Mouse (Mus musculus) thymus, adult 2 months (tissue): ENCODE results near the gene Cd99l2. TPM values are rescaled to one million over a fixed set of nuclear protein-coding genes. Genes with fewer than 3 reads are reported as not detected.

ENCODE experiments used
- DNase-seq: peaks from one replicate; pipeline ENCODE4 v3.0.0; 2021
- H3K27ac ChIP-seq: fragments of 200-500 bp; 2 replicates; pipeline ENCODE4 v1.5.1; 2012; ENCODE audit warnings: low read length, control low read depth; ENCODE audit not compliant: control insufficient read depth, insufficient read depth
- H3K27me3 ChIP-seq: fragments of 200-500 bp; 2 replicates; pipeline ENCODE4 v1.6.1; 2012; ENCODE audit warnings: mild to moderate bottlenecking, low read length, moderate library complexity, mixed read lengths; ENCODE audit not compliant: control insufficient read depth, insufficient read depth
- H3K36me3 ChIP-seq: fragments of 200-500 bp; 2 replicates; pipeline ENCODE4 v1.6.1; 2012; ENCODE audit warnings: mild to moderate bottlenecking, low read length, moderate library complexity; ENCODE audit not compliant: control insufficient read depth, insufficient read depth
- H3K4me1 ChIP-seq: fragments of 200-500 bp; replicated peaks from 2 replicates; pipeline ENCODE4 v1.6.1; 2012; ENCODE audit warnings: low read length; ENCODE audit not compliant: control insufficient read depth, insufficient read depth
- H3K4me3 ChIP-seq: fragments of 200-500 bp; 2 replicates; pipeline ENCODE4 v1.5.1; 2012; ENCODE audit warnings: mild to moderate bottlenecking, low read length, control low read depth, moderate library complexity; ENCODE audit not compliant: control insufficient read depth, insufficient read depth
- CTCF ChIP-seq: fragments of 200-500 bp; IDR thresholded peaks from 2 replicates; pipeline ENCODE4 v1.5.1; 2012; ENCODE audit warnings: mild to moderate bottlenecking, control low read depth, low read length, moderate library complexity, borderline replicate concordance; ENCODE audit not compliant: control insufficient read depth, poor library complexity, insufficient read depth; ENCODE audit errors: extremely low read depth
- POLR2A ChIP-seq: fragments of 200-500 bp; IDR thresholded peaks from 2 replicates; pipeline ENCODE4 v1.6.1; 2012; ENCODE audit warnings: mild to moderate bottlenecking, low read length, control low read depth, moderate library complexity; ENCODE audit not compliant: control insufficient read depth, poor library complexity, insufficient read depth; ENCODE audit errors: extremely low read depth
- WGBS: fragments of 180-500 bp; shearing (Covaris S2); methylation state at CpG from one replicate; pipeline ENCODE4 v1.1.7; 2018; 5-methylcytosine and 5-hydroxymethylcytosine counted together
- polyA plus RNA-seq: library from polyadenylated mRNA; depleted of rRNA; stranded (reverse); fragments of >200 nt; gene quantifications from 2 replicates; pipeline ENCODE4 v1.2.3, GENCODE M21; 2012

Cd99l2 gene
- polyA plus RNA-seq, 1 experiment, result 13.8 TPM

GRCm38 (mm10) chrX:71491931-71492633 lies 567 bp downstream of the Cd99l2 start:
- H3K27ac ChIP-seq, result no peak overlapping the region
- no peak for DNase-seq
- peak overlapping the region; percentile 90 for H3K4me3 ChIP-seq
- WGBS, result 10% methylated on average over 12 of the region's 17 CpGs
- peaks cover 11% of the 10 kb centered on the region for H3K4me1 ChIP-seq
- TF ChIP-seq CTCF (no peak), POLR2A (no peak)
- H3K36me3 ChIP-seq, result no peaks in the 10 kb centered on the region
- no peaks in the 10 kb centered on the region for H3K27me3 ChIP-seq

- 65% methylated on average over 1 of the region's 1 CpGs for WGBS
- H3K27me3 ChIP-seq, result no peaks in the 10 kb centered on the region
- DNase-seq, result no peak
- H3K27ac ChIP-seq, result no peak overlapping the region
- no peak overlapping the region for H3K4me3 ChIP-seq
- peaks cover 11% of the 10 kb centered on the region for H3K4me1 ChIP-seq
- H3K36me3 ChIP-seq, result no peaks in the 10 kb centered on the region
- TF ChIP-seq POLR2A (no peak), CTCF (no peak)
Measured at GRCm38 (mm10) chrX:71489353-71489752, 3.3 kb downstream of the Cd99l2 start.

GRCm38 (mm10) chrX:71482244-71482643 lies 10.4 kb downstream of the Cd99l2 start:
- Histone ChIP-seq H3K27me3 (no peaks in the 10 kb centered on the region), H3K4me1 (no peaks in the 10 kb centered on the region), H3K27ac (no peak overlapping the region), H3K36me3 (no peaks in the 10 kb centered on the region), H3K4me3 (no peak overlapping the region)
- TF ChIP-seq CTCF (no peak), POLR2A (no peak)
- 94% methylated on average over 2 of the region's 2 CpGs for WGBS
- no peak for DNase-seq

GRCm38 (mm10) chrX:71475992-71476391 lies 16.7 kb downstream of the Cd99l2 start:
- H3K4me3 ChIP-seq, result no peak overlapping the region
- no peaks in the 10 kb centered on the region; the same call in 1 of the 2 replicates for H3K4me1 ChIP-seq
- no peaks in the 10 kb centered on the region for H3K27me3 ChIP-seq
- no peak overlapping the region for H3K27ac ChIP-seq
- DNase-seq, result no peak
- WGBS, result 44% methylated on average over 3 of the region's 3 CpGs
- H3K36me3 ChIP-seq, result no peaks in the 10 kb centered on the region
- TF ChIP-seq CTCF (no peak), POLR2A (no peak)

GRCm38 (mm10) chrX:71475497-71475896 lies 17.2 kb downstream of the Cd99l2 start:
- DNase-seq, result no peak
- WGBS, result 63% methylated on average over 3 of the region's 3 CpGs
- no peak for TF ChIP-seq CTCF
- TF ChIP-seq POLR2A, result no peak

GRCm38 (mm10) chrX:71475084-71475483 lies 17.6 kb downstream of the Cd99l2 start:
- no peak for DNase-seq
- H3K36me3 ChIP-seq, result no peaks in the 10 kb centered on the region
- H3K4me1 ChIP-seq, result no peaks in the 10 kb centered on the region; the same call in 1 of the 2 replicates
- no peaks in the 10 kb centered on the region for H3K27me3 ChIP-seq
- TF ChIP-seq CTCF (no peak), POLR2A (no peak)
- no peak overlapping the region for H3K4me3 ChIP-seq
- no peak overlapping the region for H3K27ac ChIP-seq
- 81% methylated on average over 3 of the region's 3 CpGs for WGBS

More at GRCm38 (mm10) chrX:71475497-71475896, 17.2 kb downstream of the Cd99l2 start:
- Histone ChIP-seq H3K4me1 (no peaks in the 10 kb centered on the region; the same call in 1 of the 2 replicates), H3K36me3 (no peaks in the 10 kb centered on the region), H3K4me3 (no peak overlapping the region), H3K27ac (no peak overlapping the region), H3K27me3 (no peaks in the 10 kb centered on the region)
